Mouse (Mus musculus) bone marrow, adult 2 months (tissue): ENCODE measurements at regions not wholly inside any gene's neighbourhood (a gene's known extent, or its start where the extent isn't known, plus 50 kb on each side); places are given as distances from the start of the nearest gene placed in this dataset.

Experiments
- H3K27ac ChIP-seq: fragments of 200-500 bp; 2 replicates; pipeline ENCODE4 v1.5.1; 2012; ENCODE audit warnings: low read depth, mild to moderate bottlenecking, control low read depth, inconsistent platforms, low read length; ENCODE audit not compliant: control insufficient read depth, poor library complexity, insufficient read depth
- H3K4me1 ChIP-seq: fragments of 200-500 bp; 2 replicates; pipeline ENCODE4 v1.6.1; 2011; ENCODE audit warnings: low read length; ENCODE audit not compliant: control insufficient read depth, insufficient read depth
- H3K4me3 ChIP-seq: fragments of 200-500 bp; replicated peaks from 2 replicates; pipeline ENCODE3; 2011; ENCODE audit warnings: mild to moderate bottlenecking, low read depth, low read length, control low read depth; ENCODE audit not compliant: control insufficient read depth
- CTCF ChIP-seq: fragments of 200-500 bp; IDR thresholded peaks from 2 replicates; pipeline ENCODE4 v1.5.1; 2011; ENCODE audit warnings: low read length, control low read depth; ENCODE audit not compliant: control insufficient read depth, insufficient read depth
- POLR2A ChIP-seq: fragments of 200-500 bp; IDR thresholded peaks from 2 replicates; pipeline ENCODE4 v1.6.1; 2011; ENCODE audit warnings: low read depth, mild to moderate bottlenecking, control low read depth, low read length, borderline replicate concordance; ENCODE audit not compliant: control insufficient read depth
- WGBS: fragments of 180-500 bp; shearing (Covaris S2); methylation state at CpG from one replicate; pipeline ENCODE4 v1.1.7; 2018; 5-methylcytosine and 5-hydroxymethylcytosine counted together

GRCm38 (mm10) chr4:93494319-93494718 is 159.0 kb upstream of the Tusc1 start:
- TF ChIP-seq CTCF (no peak), POLR2A (no peak)

DNA sequence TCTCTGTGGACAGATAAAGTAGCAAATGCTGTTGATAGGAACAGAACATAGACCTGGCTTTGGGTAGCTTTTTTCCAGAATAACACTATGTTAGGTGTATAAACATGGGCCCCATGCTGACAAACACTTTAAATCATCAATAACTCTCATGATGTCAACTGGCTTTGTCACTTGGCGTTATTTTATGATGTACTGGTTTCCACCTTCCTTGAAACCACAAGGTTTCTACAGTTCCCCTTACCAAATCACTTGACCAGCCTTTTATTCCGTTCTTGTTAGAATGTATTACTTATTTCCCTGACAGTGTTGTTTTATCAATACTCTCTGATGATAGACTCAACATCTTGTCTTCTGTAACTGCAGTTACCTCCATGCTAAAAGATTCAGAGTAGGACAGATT is 158.6 kb upstream of the Tusc1 start:
- no peak overlapping the region for H3K27ac ChIP-seq
- WGBS: 19% methylated on average over 2 of the region's 2 CpGs
- no peak overlapping the region for H3K4me3 ChIP-seq
- H3K4me1 ChIP-seq: no peaks in the 10 kb centered on the region
- TF ChIP-seq CTCF: no peak
- TF ChIP-seq POLR2A: no peak

More at GRCm38 (mm10) chr4:93494319-93494718, 159.0 kb upstream of the Tusc1 start:
- 70% methylated on average over 4 of the region's 4 CpGs for WGBS
- Histone ChIP-seq H3K4me3 (no peak overlapping the region), H3K27ac (no peak overlapping the region), H3K4me1 (no peaks in the 10 kb centered on the region)

- H3K4me1 ChIP-seq: no peaks in the 10 kb centered on the region
- TF ChIP-seq CTCF (no peak), POLR2A (no peak)
- H3K27ac ChIP-seq: no peak overlapping the region
- H3K4me3 ChIP-seq: no peak overlapping the region
Observed at GRCm38 (mm10) chr4:93493326-93493725, 158.0 kb upstream of the Tusc1 start.

- Histone ChIP-seq H3K27ac (no peak overlapping the region), H3K4me3 (no peak overlapping the region), H3K4me1 (no peaks in the 10 kb centered on the region; the same call in 1 of the 2 replicates)
- TF ChIP-seq POLR2A (no peak), CTCF (no peak)
- whole genome bisulfite sequencing: 65% methylated on average over 1 of the region's 1 CpGs
Observed at GRCm38 (mm10) chr4:93488570-93488969, 153.3 kb upstream of the Tusc1 start.

DNA sequence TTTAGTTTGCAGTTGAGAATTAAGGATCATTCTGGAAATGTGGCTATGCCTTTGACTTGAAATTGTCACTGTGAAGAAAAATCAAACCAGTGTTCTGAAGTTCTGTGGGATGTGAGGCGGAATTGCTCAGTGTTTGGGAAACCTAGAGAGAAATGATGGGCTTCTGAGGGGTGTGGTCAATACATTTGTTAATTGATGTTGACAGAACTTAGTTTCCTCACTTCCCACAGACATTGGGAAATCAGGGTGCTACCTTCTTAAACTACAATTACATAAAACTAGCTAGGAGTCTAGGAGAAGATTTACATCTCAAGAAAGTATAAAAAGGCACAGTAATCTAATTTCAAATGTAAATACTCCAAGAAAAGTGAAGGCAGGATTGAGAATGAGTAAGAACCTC is 151.1 kb upstream of the Tusc1 start:
- WGBS: 48% methylated on average over 1 of the region's 1 CpGs

GRCm38 (mm10) chr4:93481247-93481646 is 145.9 kb upstream of the Tusc1 start:
- Histone ChIP-seq H3K4me1 (no peaks in the 10 kb centered on the region), H3K4me3 (no peak overlapping the region), H3K27ac (no peak overlapping the region)
- TF ChIP-seq CTCF (no peak), POLR2A (no peak)
- 4% methylated on average over 1 of the region's 1 CpGs for WGBS

More for the DNA sequence above, 151.1 kb upstream of the Tusc1 start:
- H3K27ac ChIP-seq: no peak overlapping the region
- no peaks in the 10 kb centered on the region; the same call in 1 of the 2 replicates for H3K4me1 ChIP-seq
- no peak overlapping the region for H3K4me3 ChIP-seq
- TF ChIP-seq POLR2A (no peak), CTCF (no peak)

DNA sequence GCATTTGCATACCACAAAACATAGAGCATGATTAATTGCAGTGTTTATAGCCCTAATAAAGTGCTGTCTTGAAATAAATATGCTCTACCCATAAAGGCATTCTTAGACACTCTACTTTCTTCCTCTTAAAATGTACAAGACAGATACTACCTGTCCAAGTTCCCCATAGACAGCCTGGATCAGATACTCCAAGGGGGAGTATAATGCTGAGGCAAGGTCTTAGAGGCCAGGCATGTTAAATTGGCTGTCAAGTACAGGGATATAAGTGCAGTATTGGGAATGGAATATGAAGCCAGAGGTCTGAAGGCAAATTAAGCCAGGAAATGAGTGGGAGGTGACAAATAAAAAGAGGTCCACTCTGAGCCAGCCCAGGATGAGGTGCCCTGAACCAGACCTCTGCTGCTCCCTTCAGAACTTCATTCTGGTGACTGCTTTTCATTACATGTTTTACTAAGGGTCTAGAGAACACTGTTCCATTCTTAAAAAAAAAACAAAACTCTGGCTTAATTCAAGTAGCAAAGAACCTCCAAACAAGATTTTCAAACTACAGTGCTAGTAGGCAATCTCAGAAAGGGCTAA is 142.0 kb upstream of the Tusc1 start:
- TF ChIP-seq CTCF (no peak), POLR2A (no peak)
- H3K27ac ChIP-seq: no peak overlapping the region

DNA sequence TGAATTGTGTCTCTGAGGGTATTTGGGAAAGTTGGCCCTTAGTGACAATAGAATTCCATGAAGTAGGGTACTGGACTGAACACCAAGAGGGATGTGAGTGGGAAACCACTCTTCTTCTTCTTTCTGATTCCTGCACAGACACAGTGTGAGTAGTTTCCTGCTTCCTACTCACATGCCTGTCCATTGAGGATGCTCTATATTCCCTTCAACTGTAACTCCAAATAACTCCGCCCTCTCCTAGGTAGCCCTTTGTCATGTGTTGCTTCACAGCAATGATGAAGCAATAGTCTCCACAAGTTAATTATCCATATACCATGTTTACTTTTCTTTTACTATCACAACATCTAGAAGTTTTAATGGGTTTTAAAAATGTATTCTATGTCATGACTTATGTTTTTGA is 132.7 kb upstream of the Tusc1 start:
- no peak overlapping the region for H3K4me3 ChIP-seq
- 77% methylated on average over 1 of the region's 1 CpGs for WGBS
- TF ChIP-seq POLR2A (no peak), CTCF (no peak)

More for the DNA sequence above, 142.0 kb upstream of the Tusc1 start:
- Histone ChIP-seq H3K4me3 (no peak overlapping the region), H3K4me1 (no peaks in the 10 kb centered on the region)

DNA sequence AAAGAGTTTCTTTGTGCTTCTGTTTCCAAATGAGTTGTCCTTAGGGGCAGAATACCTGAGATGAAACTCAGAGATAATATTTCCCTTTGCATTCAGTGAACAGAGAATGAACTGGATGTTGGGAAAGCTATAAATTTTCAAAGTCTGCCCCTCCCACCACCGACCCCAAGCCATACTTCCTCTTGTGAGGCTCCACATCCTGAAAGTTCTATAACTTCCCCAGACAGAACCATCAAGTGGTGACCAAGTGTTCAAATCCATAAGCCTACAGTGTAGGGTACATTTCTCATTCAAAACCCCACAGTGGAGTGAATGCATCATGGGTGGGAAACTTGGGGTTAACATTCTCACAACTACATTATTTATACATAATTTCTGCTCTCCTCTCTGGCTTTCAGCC is 132.1 kb upstream of the Tusc1 start:
- TF ChIP-seq CTCF: no peak
- no peak for TF ChIP-seq POLR2A
- no peak overlapping the region for H3K4me3 ChIP-seq
- H3K4me1 ChIP-seq: no peaks in the 10 kb centered on the region
- WGBS: 0% methylated on average over 1 of the region's 1 CpGs
- H3K27ac ChIP-seq: no peak overlapping the region

More for the DNA sequence above, 132.7 kb upstream of the Tusc1 start:
- Histone ChIP-seq H3K4me1 (no peaks in the 10 kb centered on the region), H3K27ac (no peak overlapping the region)
